Mouse (Mus musculus) heart, postnatal 25 days (tissue): ENCODE data around the gene Gm5108. TPM values are rescaled to one million over a fixed set of nuclear protein-coding genes. Genes with fewer than 3 reads are reported as not detected.

Experiments
- DNase-seq: peaks from one replicate; pipeline ENCODE4 v3.0.0; 2022; ENCODE audit warnings: low spot score
- intact Hi-C: fragments of 180-260 bp; cut with DNase I; formaldehyde crosslinking; loops from one replicate; pipeline ENCODE4 v1.15.1; 2025
- total RNA-seq, 2 experiments: library from RNA; stranded (reverse); gene quantifications; 2 replicates each; pipeline ENCODE4 v1.2.3; 2021

The Gm5108 gene
- total RNA-seq, 2 experiments from 2014 or later, result not detected

- intact Hi-C loops, result loop anchor here (5.0 kb wide), 3 partner anchors 79 to 479 kb away; partner anchors contain the start of gene Atp8a1
- no peak for DNase-seq
These were observed 70.1 kb downstream of the Gm5108 start for GRCm38 (mm10) chr5:68011569-68011968.

- DNase-seq, result peak; percentile 53
- intact Hi-C loops, result loop anchor here (1.0 to 5.0 kb wide), 4 partner anchors 80 to 480 kb away; partner anchors contain the start of gene Atp8a1
These were observed 71.1 kb downstream of the Gm5108 start for GRCm38 (mm10) chr5:68012618-68013017.

- no peak for DNase-seq
- intact Hi-C loops, result no loop called here
These were observed 79.4 kb downstream of the Gm5108 start for GRCm38 (mm10) chr5:68020870-68021269.

Other genes starting within 250 kb of the Gm5108 start
- 10 to 100 TPM; 20.1 to 21.2 TPM for gene Atp8a1, start 94.2 kb upstream of the Gm5108 start, total RNA-seq
- gene Gm21905, start 4.8 kb downstream of the Gm5108 start, total RNA-seq, result not detected
- not detected for gene Grxcr1, start 90.2 kb downstream of the Gm5108 start, total RNA-seq